Mouse (Mus musculus): ENCODE data around the gene St3gal5. TPM values are rescaled to one million over a fixed set of nuclear protein-coding genes. Genes with fewer than 3 reads are reported as not detected.

St3gal5 gene
- polyA plus RNA-seq, 1 experiment: 28.3 TPM

DNA sequence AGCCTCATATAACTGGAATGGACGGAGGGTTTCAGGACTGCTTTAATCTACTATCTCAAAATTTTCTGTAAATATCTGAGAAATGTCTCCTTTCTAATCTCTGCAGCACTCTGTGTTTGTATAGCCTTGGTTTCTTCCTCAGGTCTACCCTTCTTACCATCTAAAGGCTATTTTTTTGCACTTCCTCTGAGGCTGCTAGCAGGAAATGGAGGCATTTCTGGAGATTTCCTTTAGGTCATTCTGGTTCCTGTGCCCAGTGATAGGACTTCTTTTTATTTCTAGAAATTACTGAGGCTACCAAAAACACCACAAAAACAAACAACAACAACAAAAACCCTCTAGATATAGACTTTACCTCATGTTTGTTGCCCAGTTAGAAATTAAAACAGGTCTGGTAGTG is 4.3 kb upstream of the St3gal5 start:
- Histone ChIP-seq H3K4me3 (replicated peaks; ENCODE audit: extremely low read depth, low read depth, low read length) (no peak overlapping the region), H3K4me1 (ENCODE audit: control insufficient read depth, insufficient read depth, low read length) (peaks cover 7% of the 10 kb centered on the region)
- DNase-seq: no peak
- no peak for TF ChIP-seq CTCF (IDR thresholded peaks at IDR 0.05; ENCODE audit: insufficient read depth, low read length)
- TF ChIP-seq POLR2A (IDR thresholded peaks at IDR 0.05; ENCODE audit: borderline replicate concordance, extremely low read depth, low read depth, low read length): no peak
- WGBS: 80% methylated on average over 1 of the region's 1 CpGs

DNA sequence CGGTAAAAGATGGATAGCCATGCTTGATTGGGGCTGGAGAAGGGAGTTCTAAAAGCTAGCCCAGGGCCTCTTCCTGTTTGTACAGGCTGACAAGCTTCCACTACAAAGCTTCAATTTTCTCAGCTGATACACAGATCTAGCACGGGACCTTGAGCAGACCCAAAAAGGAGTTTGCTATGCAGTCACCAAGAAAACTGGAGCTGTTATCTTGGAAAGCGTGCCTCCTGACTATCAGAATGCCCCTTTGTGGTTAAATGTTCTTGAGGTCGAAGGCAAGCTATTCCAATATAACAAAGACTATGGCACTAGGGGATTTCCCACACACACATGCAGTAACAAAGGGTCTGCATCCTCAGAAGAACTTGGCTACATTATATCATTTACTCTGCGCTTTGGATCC is 1.2 kb upstream of the St3gal5 start:
- Histone ChIP-seq H3K4me1 (ENCODE audit: control insufficient read depth, insufficient read depth, low read length) (peaks cover 11% of the 10 kb centered on the region), H3K4me3 (replicated peaks; ENCODE audit: extremely low read depth, low read depth, low read length) (no peak overlapping the region)
- DNase-seq: no peak
- WGBS: 52% methylated on average over 5 of the region's 5 CpGs
- TF ChIP-seq CTCF (IDR thresholded peaks at IDR 0.05; ENCODE audit: insufficient read depth, low read length): no peak
- TF ChIP-seq POLR2A (IDR thresholded peaks at IDR 0.05; ENCODE audit: borderline replicate concordance, extremely low read depth, low read depth, low read length): no peak

GRCm38 (mm10) chr6:72096669-72097068 is 723 bp upstream of the St3gal5 start:
- peak overlapping the region; percentile 24 for H3K4me3 ChIP-seq (replicated peaks; ENCODE audit: extremely low read depth, low read depth, low read length)
- peaks cover 11% of the 10 kb centered on the region for H3K4me1 ChIP-seq (ENCODE audit: control insufficient read depth, insufficient read depth, low read length)
- TF ChIP-seq POLR2A (IDR thresholded peaks at IDR 0.05; ENCODE audit: borderline replicate concordance, extremely low read depth, low read depth, low read length) (no peak), CTCF (IDR thresholded peaks at IDR 0.05; ENCODE audit: insufficient read depth, low read length) (no peak)
- WGBS: 41% methylated on average over 8 of the region's 8 CpGs
- no peak for DNase-seq

DNA sequence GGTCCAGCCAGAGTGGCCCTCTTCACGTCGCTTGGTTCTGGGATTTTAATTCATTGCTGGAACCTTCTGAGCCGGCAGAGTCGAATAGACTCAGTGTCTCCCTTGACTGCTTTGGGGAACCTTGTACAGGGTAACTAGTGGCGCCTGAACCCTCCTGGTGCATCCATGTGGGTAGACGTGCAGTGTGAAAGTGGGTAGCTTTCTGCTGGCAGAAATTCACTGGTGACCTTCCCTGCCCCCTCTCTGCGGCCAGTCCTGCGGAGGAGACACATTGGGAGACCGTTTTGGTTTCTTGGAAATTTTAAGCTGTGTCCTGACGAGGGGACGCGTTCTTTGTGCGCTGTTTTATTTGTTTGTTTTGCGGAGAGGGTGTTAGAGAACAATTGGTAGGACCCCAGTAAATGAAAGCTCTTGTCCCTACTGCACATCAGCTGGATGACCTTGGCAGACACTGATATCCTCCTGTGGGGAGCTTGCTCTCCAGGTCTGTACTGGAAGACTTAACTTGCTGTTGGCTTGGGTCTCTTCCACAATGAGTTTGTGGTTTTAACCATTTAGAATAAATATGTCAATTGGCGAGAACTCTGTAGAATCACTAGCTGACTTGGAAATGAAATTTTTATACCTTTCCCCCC is 746 bp downstream of the St3gal5 start:
- no peak for DNase-seq
- Histone ChIP-seq H3K4me1 (ENCODE audit: control insufficient read depth, insufficient read depth, low read length) (peaks cover 11% of the 10 kb centered on the region), H3K4me3 (replicated peaks; ENCODE audit: extremely low read depth, low read depth, low read length) (peak overlapping the region; percentile 92)
- 4% methylated on average over 15 of the region's 15 CpGs for WGBS
- TF ChIP-seq CTCF (IDR thresholded peaks at IDR 0.05; ENCODE audit: insufficient read depth, low read length) (no peak), POLR2A (IDR thresholded peaks at IDR 0.05; ENCODE audit: borderline replicate concordance, extremely low read depth, low read depth, low read length) (no peak)

DNA sequence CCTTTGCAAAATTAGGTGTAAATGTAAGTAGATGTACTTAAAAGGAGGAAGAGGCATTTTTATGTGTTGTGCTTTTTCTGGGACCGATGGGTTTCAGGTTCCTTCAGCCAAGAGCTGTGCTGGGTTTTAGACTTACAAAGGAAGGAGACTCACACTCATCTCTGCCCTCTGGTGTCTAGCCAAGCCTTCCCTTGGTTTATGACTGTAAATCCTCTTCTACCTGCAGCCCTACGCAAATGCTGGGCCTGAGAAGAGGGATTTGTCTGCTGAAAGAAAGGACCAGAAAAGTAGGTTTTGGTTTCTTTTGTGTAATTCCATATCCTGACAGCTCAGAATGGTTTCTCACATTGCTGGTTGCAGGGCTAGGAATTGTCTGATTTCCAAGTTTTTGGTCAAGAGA is 1.3 kb downstream of the St3gal5 start:
- TF ChIP-seq POLR2A (IDR thresholded peaks at IDR 0.05; ENCODE audit: borderline replicate concordance, extremely low read depth, low read depth, low read length): no peak
- TF ChIP-seq CTCF (IDR thresholded peaks at IDR 0.05; ENCODE audit: insufficient read depth, low read length): no peak
- WGBS: 41% methylated on average over 2 of the region's 2 CpGs
- peak overlapping the region; percentile 92 for H3K4me3 ChIP-seq (replicated peaks; ENCODE audit: extremely low read depth, low read depth, low read length)
- peaks cover 11% of the 10 kb centered on the region for H3K4me1 ChIP-seq (ENCODE audit: control insufficient read depth, insufficient read depth, low read length)
- DNase-seq: no peak

GRCm38 (mm10) chr6:72099281-72099680 is 1.9 kb downstream of the St3gal5 start:
- TF ChIP-seq CTCF (IDR thresholded peaks at IDR 0.05; ENCODE audit: insufficient read depth, low read length) (no peak), POLR2A (IDR thresholded peaks at IDR 0.05; ENCODE audit: borderline replicate concordance, extremely low read depth, low read depth, low read length) (no peak)
- 71% methylated on average over 3 of the region's 3 CpGs for WGBS
- Histone ChIP-seq H3K4me3 (replicated peaks; ENCODE audit: extremely low read depth, low read depth, low read length) (no peak overlapping the region), H3K4me1 (ENCODE audit: control insufficient read depth, insufficient read depth, low read length) (peaks cover 11% of the 10 kb centered on the region)
- DNase-seq: no peak

GRCm38 (mm10) chr6:72100171-72100570 is 2.8 kb downstream of the St3gal5 start:
- TF ChIP-seq POLR2A (IDR thresholded peaks at IDR 0.05; ENCODE audit: borderline replicate concordance, extremely low read depth, low read depth, low read length): no peak
- TF ChIP-seq CTCF (IDR thresholded peaks at IDR 0.05; ENCODE audit: insufficient read depth, low read length): no peak
- 69% methylated on average over 5 of the region's 5 CpGs for WGBS
- no peak for DNase-seq
- H3K4me3 ChIP-seq (replicated peaks; ENCODE audit: extremely low read depth, low read depth, low read length): no peak overlapping the region
- H3K4me1 ChIP-seq (ENCODE audit: control insufficient read depth, insufficient read depth, low read length): peaks cover 11% of the 10 kb centered on the region

GRCm38 (mm10) chr6:72100939-72101338 is 3.5 kb downstream of the St3gal5 start:
- no peak for TF ChIP-seq POLR2A (IDR thresholded peaks at IDR 0.05; ENCODE audit: borderline replicate concordance, extremely low read depth, low read depth, low read length)
- no peak for TF ChIP-seq CTCF (IDR thresholded peaks at IDR 0.05; ENCODE audit: insufficient read depth, low read length)
- Histone ChIP-seq H3K4me1 (ENCODE audit: control insufficient read depth, insufficient read depth, low read length) (peaks cover 11% of the 10 kb centered on the region), H3K4me3 (replicated peaks; ENCODE audit: extremely low read depth, low read depth, low read length) (no peak overlapping the region)
- WGBS: 64% methylated on average over 8 of the region's 8 CpGs
- peak; percentile 45 for DNase-seq

DNA sequence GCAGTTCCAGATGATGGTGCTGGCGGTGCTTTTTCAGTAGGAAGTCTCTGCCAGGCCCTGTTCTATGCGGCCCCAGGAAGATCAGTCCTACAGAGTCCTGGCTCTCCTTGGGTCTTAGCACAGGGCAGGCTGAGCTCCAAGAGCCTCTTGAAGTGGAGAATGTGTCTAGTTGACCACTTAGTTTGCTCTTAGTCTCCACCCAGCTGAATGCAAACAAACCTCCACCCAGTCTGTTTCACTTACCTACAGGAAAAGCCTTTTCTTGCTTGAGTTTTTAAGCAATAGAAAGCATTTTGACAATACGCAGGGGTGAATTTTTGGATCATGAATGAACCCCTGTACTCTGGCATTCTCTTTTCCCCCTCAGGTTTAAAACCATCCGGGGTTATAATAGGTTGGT is 4.0 kb downstream of the St3gal5 start:
- 57% methylated on average over 4 of the region's 4 CpGs for WGBS
- peak; percentile 45 for DNase-seq
- no peak overlapping the region for H3K4me3 ChIP-seq (replicated peaks; ENCODE audit: extremely low read depth, low read depth, low read length)
- H3K4me1 ChIP-seq (ENCODE audit: control insufficient read depth, insufficient read depth, low read length): peaks cover 8% of the 10 kb centered on the region
- TF ChIP-seq CTCF (IDR thresholded peaks at IDR 0.05; ENCODE audit: insufficient read depth, low read length) (no peak), POLR2A (IDR thresholded peaks at IDR 0.05; ENCODE audit: borderline replicate concordance, extremely low read depth, low read depth, low read length) (no peak)

- WGBS: 32% methylated on average over 5 of the region's 5 CpGs
- TF ChIP-seq CTCF (IDR thresholded peaks at IDR 0.05; ENCODE audit: insufficient read depth, low read length) (no peak), POLR2A (IDR thresholded peaks at IDR 0.05; ENCODE audit: borderline replicate concordance, extremely low read depth, low read depth, low read length) (no peak)
- Histone ChIP-seq H3K4me3 (replicated peaks; ENCODE audit: extremely low read depth, low read depth, low read length) (no peak overlapping the region), H3K4me1 (ENCODE audit: control insufficient read depth, insufficient read depth, low read length) (peaks cover 6% of the 10 kb centered on the region)
- no peak for DNase-seq
Observed at GRCm38 (mm10) chr6:72102066-72102465, 4.7 kb downstream of the St3gal5 start.
